Mouse (Mus musculus) hindbrain, postnatal 0 days (tissue): ENCODE data around the gene 2310039H08Rik. TPM values are rescaled to one million over a fixed set of nuclear protein-coding genes. Genes with fewer than 3 reads are reported as not detected.

Source experiments
- ATAC-seq: fragments of 200-750 bp; cut with Nextera tagmentation; 2 replicates; pipeline ENCODE4 v1.8.0; 2017; ENCODE audit warnings: mild to moderate bottlenecking, moderate TSS enrichment, moderate library complexity
- DNase-seq: peaks from one replicate; pipeline ENCODE4 v3.0.0-alpha.2; 2015; ENCODE audit warnings: low spot score
- H3K27ac ChIP-seq: fragments of 300-500 bp; sonication (generic); 2 replicates; pipeline ENCODE4 v1.5.1; 2014; ENCODE audit warnings: mild to moderate bottlenecking
- H3K27me3 ChIP-seq: fragments of 300-500 bp; sonication (generic); 2 replicates; pipeline ENCODE4 v1.6.1; 2014; ENCODE audit warnings: low read length, mixed read lengths; ENCODE audit not compliant: insufficient read depth
- H3K36me3 ChIP-seq: fragments of 300-500 bp; sonication (generic); 2 replicates; pipeline ENCODE4 v1.6.1; 2014; ENCODE audit warnings: low read length, mixed read lengths; ENCODE audit not compliant: insufficient read depth
- H3K4me1 ChIP-seq: fragments of 300-500 bp; sonication (generic); 2 replicates; pipeline ENCODE4 v1.6.1; 2014; ENCODE audit warnings: antibody characterized with exemption, low read length, mixed read lengths; ENCODE audit not compliant: insufficient read depth
- H3K4me2 ChIP-seq: fragments of 300-500 bp; sonication (generic); 2 replicates; pipeline ENCODE4 v1.6.1; 2014; ENCODE audit warnings: low read depth, mild to moderate bottlenecking, low read length, moderate library complexity, mixed read lengths
- H3K4me3 ChIP-seq: fragments of 300-500 bp; sonication (generic); 2 replicates; pipeline ENCODE4 v1.5.1; 2014; ENCODE audit warnings: low read length
- H3K9ac ChIP-seq: fragments of 300-500 bp; sonication (generic); replicated peaks from 2 replicates; pipeline ENCODE4 v1.6.1; 2014; ENCODE audit warnings: mild to moderate bottlenecking, low read length, moderate library complexity, mixed read lengths
- H3K9me3 ChIP-seq: fragments of 300-500 bp; sonication (generic); 2 replicates; pipeline ENCODE4 v1.6.1; 2016; ENCODE audit warnings: low read length, mixed read lengths
- CTCF ChIP-seq: IDR thresholded peaks from 2 replicates; pipeline ENCODE4 v1.5.1; 2016; ENCODE audit warnings: antibody characterized with exemption, control low read depth, low read depth
- WGBS: fragments of 180-500 bp; shearing (Covaris S2); extraction: QIAGEN DNeasy Blood & Tissue Kit; methylation state at CpG from one replicate; pipeline ENCODE4 v1.1.7; 2014; 5-methylcytosine and 5-hydroxymethylcytosine counted together
- polyA plus RNA-seq: library from polyadenylated mRNA; unstranded; fragments of >200 nt; fragmentation: Nextera tagmentation; extraction: Ambion mirVana; gene quantifications from 2 replicates; pipeline ENCODE4 v1.2.1, GENCODE M21; 2015
- total RNA-seq: library from RNA; depleted of rRNA; stranded (reverse); fragments of >200 nt; gene quantifications from 2 replicates; pipeline ENCODE4 v1.2.3, GENCODE M21; 2014; rRNA removed

The 2310039H08Rik gene
- total RNA-seq (44.9 and 46.4 TPM in 2 replicates), polyA plus RNA-seq (64.7 TPM in 2 replicates)

DNA sequence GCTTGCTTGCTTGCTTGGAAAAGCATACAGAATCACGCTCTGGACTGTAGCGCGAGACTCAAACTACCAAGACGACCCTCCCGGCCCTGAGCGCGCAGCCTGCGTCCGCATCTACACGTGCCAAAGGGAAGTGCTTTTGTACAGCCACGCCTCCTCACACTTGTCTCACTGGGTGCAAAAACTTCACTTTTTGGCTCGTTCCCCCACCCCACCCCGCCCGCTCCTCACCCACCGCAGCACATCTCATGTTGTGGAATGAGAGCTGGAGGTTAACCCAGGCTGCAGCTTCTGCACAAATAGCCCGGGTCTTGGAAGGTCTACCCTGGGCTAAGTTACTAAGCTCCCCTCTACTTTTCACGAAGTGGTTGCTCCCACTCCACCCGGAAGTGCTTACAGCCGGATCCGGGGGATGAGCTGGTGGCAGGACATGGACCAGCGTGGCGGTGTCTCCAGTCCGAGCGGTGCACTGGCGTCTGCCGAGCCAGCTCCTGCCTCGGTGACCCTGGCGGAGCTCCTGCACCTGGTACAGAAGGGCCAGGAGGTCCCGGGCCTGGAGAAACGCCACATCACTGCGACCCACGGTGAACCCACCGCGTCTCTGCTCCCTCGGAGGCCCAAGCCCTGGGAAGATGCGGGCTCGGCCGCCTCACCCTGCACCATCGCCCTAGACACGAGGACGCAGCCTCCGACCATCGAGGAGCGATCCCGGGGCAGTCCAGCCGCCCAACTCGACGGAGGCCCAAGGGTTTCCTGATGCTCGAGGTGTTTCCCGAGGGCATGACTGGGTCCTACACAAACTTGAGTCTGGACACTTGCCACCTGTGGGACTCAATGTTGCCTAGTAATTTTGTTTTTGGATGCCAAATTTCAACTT is at the start of gene 2310039H08Rik:
Gene 2310039H08Rik, plus strand, starts transcription at position 232 of the 874 bp plus-strand sequence.
- Histone ChIP-seq H3K4me1 (no peaks in the 10 kb centered on the region; the same call in 1 of the 2 replicates), H3K9me3 (no peaks in the 10 kb centered on the region), H3K9ac (peak within 1 kb of the TSS; percentile 68), H3K4me2 (peak within 1 kb of the TSS; percentile 98), H3K4me3 (peak within 1 kb of the TSS; percentile 67), H3K27ac (peak within 1 kb of the TSS; percentile 70), H3K27me3 (no peaks in the 10 kb centered on the region), H3K36me3 (peaks cover 27% of the 10 kb centered on the region)
- DNase-seq (peak; percentile 92), ATAC-seq (peak; percentile 94)
- TF ChIP-seq CTCF, result no peak
- WGBS, result 0% methylated on average over 50 of the region's 50 CpGs

- Histone ChIP-seq H3K27ac (no peak overlapping the region), H3K4me3 (no peak overlapping the region), H3K4me1 (no peaks in the 10 kb centered on the region), H3K9ac (no peak overlapping the region), H3K9me3 (no peaks in the 10 kb centered on the region), H3K4me2 (no peak overlapping the region), H3K36me3 (no peaks in the 10 kb centered on the region; the same call in 1 of the 2 replicates), H3K27me3 (no peaks in the 10 kb centered on the region; the same call in 1 of the 2 replicates)
- 81% methylated on average over 20 of the region's 20 CpGs for WGBS
- ATAC-seq, result no peak
- TF ChIP-seq CTCF, result no peak
- DNase-seq, result no peak
These were observed 47.9 kb upstream of the 2310039H08Rik start for GRCm38 (mm10) chr17:46724477-46725084.

GRCm38 (mm10) chr17:46725273-46725672 is 47.2 kb upstream of the 2310039H08Rik start:
- H3K4me2 ChIP-seq, result no peak overlapping the region
- ATAC-seq (peak; percentile 54), DNase-seq (peak; percentile 67)
- no peaks in the 10 kb centered on the region; the same call in 1 of the 2 replicates for H3K27me3 ChIP-seq
- H3K9me3 ChIP-seq, result no peaks in the 10 kb centered on the region
- no peaks in the 10 kb centered on the region; the same call in 1 of the 2 replicates for H3K36me3 ChIP-seq
- no peak overlapping the region for H3K27ac ChIP-seq
- WGBS, result 43% methylated on average over 9 of the region's 9 CpGs
- TF ChIP-seq CTCF, result peak; percentile 65
- no peaks in the 10 kb centered on the region for H3K4me1 ChIP-seq
- H3K9ac ChIP-seq, result no peak overlapping the region
- H3K4me3 ChIP-seq, result no peak overlapping the region

DNA sequence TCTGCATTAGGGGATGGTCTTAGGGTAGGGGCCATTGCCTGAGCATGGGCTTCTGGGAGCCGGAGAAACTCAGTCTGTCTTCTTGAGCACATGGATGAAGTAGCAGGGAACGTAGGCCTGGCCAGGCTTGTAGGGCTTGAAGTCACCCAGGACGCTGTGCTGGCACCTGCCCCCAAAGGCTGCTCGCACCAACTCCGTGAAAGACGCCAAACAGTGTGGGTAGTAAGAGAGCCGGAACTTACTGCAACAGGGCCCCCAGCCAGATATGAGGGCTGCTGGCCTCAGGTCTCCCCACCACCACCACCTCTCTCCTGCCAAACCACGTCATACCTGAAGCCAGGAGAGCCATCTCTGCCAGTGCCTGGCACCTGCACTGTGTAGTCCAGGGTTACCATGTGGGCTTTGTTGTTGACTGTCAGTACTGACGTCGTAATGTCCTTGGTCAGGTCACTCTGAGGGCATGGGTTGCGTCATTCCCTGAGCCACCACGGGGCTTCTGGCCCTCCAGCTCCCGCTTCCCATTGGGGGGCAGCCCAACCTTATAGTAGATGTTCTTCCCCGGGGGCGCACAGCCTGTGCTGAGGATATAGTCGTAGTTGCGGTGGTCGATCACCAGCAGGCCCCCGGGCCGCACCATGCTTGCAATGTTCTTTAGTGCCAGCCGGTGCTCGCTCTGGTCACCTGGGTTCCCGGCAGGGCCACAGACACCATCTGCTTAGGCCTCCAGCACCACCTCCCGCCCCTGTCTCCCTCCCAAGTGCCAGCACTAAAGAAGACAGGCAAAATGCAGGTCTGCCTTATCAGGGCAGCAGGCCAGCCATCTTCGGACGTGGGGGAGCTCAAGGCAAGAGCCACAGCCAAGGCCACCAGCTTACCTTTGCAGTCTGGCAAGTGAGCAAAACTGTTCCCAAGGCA is 46.4 kb upstream of the 2310039H08Rik start:
- ATAC-seq (peak; percentile 8), DNase-seq (no peak)
- no peaks in the 10 kb centered on the region for H3K9me3 ChIP-seq
- H3K4me2 ChIP-seq, result no peak overlapping the region
- no peaks in the 10 kb centered on the region for H3K4me1 ChIP-seq
- H3K4me3 ChIP-seq, result no peak overlapping the region
- TF ChIP-seq CTCF, result no peak
- no peaks in the 10 kb centered on the region; the same call in 1 of the 2 replicates for H3K27me3 ChIP-seq
- WGBS, result 89% methylated on average over 26 of the region's 26 CpGs
- no peaks in the 10 kb centered on the region; the same call in 1 of the 2 replicates for H3K36me3 ChIP-seq
- no peak overlapping the region for H3K27ac ChIP-seq
- H3K9ac ChIP-seq, result no peak overlapping the region

DNA sequence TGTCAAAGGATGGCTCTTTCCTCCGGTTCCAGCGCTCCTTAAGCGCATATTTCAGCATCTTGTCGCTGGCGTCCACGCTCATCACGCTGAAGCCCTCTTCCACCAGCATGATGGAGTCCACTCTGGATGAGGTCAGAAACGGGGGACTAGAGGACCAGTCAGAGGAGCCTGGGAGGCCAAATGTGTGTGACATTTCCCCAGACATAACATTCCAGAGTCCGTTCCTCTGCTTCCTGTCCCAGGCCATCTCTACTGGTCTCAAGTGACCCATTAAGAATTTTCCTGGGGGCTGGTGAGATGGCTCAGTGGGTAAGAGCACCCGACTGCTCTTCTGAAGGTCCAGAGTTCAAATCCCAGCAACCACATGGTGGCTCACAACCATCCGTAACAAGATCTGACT is 45.2 kb upstream of the 2310039H08Rik start:
- Histone ChIP-seq H3K36me3 (no peaks in the 10 kb centered on the region; the same call in 1 of the 2 replicates), H3K27ac (no peak overlapping the region), H3K9ac (no peak overlapping the region), H3K4me3 (no peak overlapping the region), H3K4me1 (no peaks in the 10 kb centered on the region), H3K9me3 (no peaks in the 10 kb centered on the region), H3K4me2 (no peak overlapping the region), H3K27me3 (no peaks in the 10 kb centered on the region; the same call in 1 of the 2 replicates)
- no peak for DNase-seq
- ATAC-seq, result no peak
- no peak for TF ChIP-seq CTCF
- 90% methylated on average over 11 of the region's 11 CpGs for WGBS

GRCm38 (mm10) chr17:46728021-46728420 is 44.4 kb upstream of the 2310039H08Rik start:
- ATAC-seq (no peak), DNase-seq (no peak)
- H3K4me1 ChIP-seq, result no peaks in the 10 kb centered on the region
- H3K9me3 ChIP-seq, result no peaks in the 10 kb centered on the region
- no peak overlapping the region for H3K9ac ChIP-seq
- TF ChIP-seq CTCF, result peak; percentile 42
- 38% methylated on average over 6 of the region's 6 CpGs for WGBS
- H3K36me3 ChIP-seq, result no peaks in the 10 kb centered on the region; the same call in 1 of the 2 replicates
- no peak overlapping the region for H3K27ac ChIP-seq
- no peak overlapping the region for H3K4me3 ChIP-seq
- no peak overlapping the region for H3K4me2 ChIP-seq
- no peaks in the 10 kb centered on the region; the same call in 1 of the 2 replicates for H3K27me3 ChIP-seq
